Mouse (Mus musculus): Measurements from ENCODE around the gene Nwd1.

GRCm38 (mm10) chr8:72756771-72757390 lies 110.4 kb downstream of the Nwd1 start:
- TF ChIP-seq CTCF (IDR thresholded peaks at IDR 0.05; ENCODE audit: low read depth, low read length) (no peak), GATA1 (IDR thresholded peaks at IDR 0.05; ENCODE audit: borderline replicate concordance, low read length) (no peak), TAL1 (conservative IDR thresholded peaks at IDR 0.05; ENCODE audit: low read depth, low read length) (no peak)
